Mouse (Mus musculus): ENCODE measurements around the gene Cpsf2. TPM values are rescaled to one million over a fixed set of nuclear protein-coding genes. Genes with fewer than 3 reads are reported as not detected.

The Cpsf2 gene
- polyA plus RNA-seq, 1 experiment from 2014 or later, result 24.7 TPM

GRCm38 (mm10) chr12:102021923-102022322, 46.1 kb downstream of the Cpsf2 start:
- Histone ChIP-seq H3K9ac (no peak overlapping the region), H3K36me3 (no peaks in the 10 kb centered on the region), H3K4me3 (replicated peaks) (no peak overlapping the region), H3K9me3 (replicated peaks) (no peaks in the 10 kb centered on the region), H3K4me1 (replicated peaks) (no peaks in the 10 kb centered on the region), H3K27ac (no peak overlapping the region), H3K4me2 (no peak overlapping the region), H3K27me3 (no peaks in the 10 kb centered on the region)
- DNase-seq (no peak), ATAC-seq (ENCODE audit: low read depth) (no peak)
- WGBS (ENCODE audit: insufficient replicate concordance), result 67% methylated on average over 6 of the region's 6 CpGs

GRCm38 (mm10) chr12:102029184-102029583, 53.4 kb downstream of the Cpsf2 start:
- Histone ChIP-seq H3K9me3 (replicated peaks) (no peaks in the 10 kb centered on the region), H3K4me1 (replicated peaks) (no peaks in the 10 kb centered on the region), H3K4me3 (replicated peaks) (no peak overlapping the region), H3K27ac (no peak overlapping the region), H3K9ac (no peak overlapping the region), H3K4me2 (no peak overlapping the region), H3K36me3 (no peaks in the 10 kb centered on the region), H3K27me3 (no peaks in the 10 kb centered on the region)
- no peak for DNase-seq
- 42% methylated on average over 7 of the region's 7 CpGs for WGBS (ENCODE audit: insufficient replicate concordance)
- no peak for ATAC-seq (ENCODE audit: low read depth)

GRCm38 (mm10) chr12:102029892-102030446, 54.2 kb downstream of the Cpsf2 start:
- Histone ChIP-seq H3K4me2 (no peak overlapping the region), H3K4me3 (replicated peaks) (no peak overlapping the region), H3K4me1 (replicated peaks) (no peaks in the 10 kb centered on the region), H3K27me3 (no peaks in the 10 kb centered on the region), H3K9me3 (replicated peaks) (no peaks in the 10 kb centered on the region), H3K36me3 (no peaks in the 10 kb centered on the region), H3K9ac (no peak overlapping the region), H3K27ac (no peak overlapping the region)
- WGBS (ENCODE audit: insufficient replicate concordance), result 37% methylated on average over 4 of the region's 4 CpGs
- ATAC-seq (ENCODE audit: low read depth) (no peak), DNase-seq (no peak)

DNA sequence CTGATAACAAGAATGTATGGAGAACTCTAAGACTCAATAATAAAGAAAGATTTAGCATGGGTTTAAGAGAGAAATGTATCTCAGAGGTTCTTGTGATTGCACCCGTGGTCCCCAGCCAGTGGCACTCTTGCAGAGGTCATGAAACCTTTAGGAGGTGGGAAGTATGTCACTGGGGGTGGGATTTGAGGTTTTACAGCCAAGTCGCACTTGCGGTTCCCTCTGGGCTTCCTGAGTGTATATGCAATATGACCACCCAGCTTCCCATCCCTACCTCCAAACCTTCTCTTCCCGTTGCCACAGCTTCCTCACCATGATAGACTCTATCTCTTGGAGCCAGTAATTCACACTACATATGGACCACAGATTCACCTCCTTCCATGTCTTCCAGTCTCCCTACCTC, 59.1 kb downstream of the Cpsf2 start:
- ATAC-seq (ENCODE audit: low read depth) (no peak), DNase-seq (no peak)
- no peaks in the 10 kb centered on the region for H3K9me3 ChIP-seq (replicated peaks)
- H3K4me3 ChIP-seq (replicated peaks), result no peak overlapping the region
- 48% methylated on average over 4 of the region's 4 CpGs for WGBS (ENCODE audit: insufficient replicate concordance)
- no peak overlapping the region for H3K4me2 ChIP-seq
- H3K9ac ChIP-seq, result no peak overlapping the region
- H3K36me3 ChIP-seq, result no peaks in the 10 kb centered on the region
- no peaks in the 10 kb centered on the region for H3K4me1 ChIP-seq (replicated peaks)
- no peaks in the 10 kb centered on the region for H3K27me3 ChIP-seq
- no peak overlapping the region for H3K27ac ChIP-seq

- ATAC-seq (ENCODE audit: low read depth), result no peak
- H3K27me3 ChIP-seq, result no peaks in the 10 kb centered on the region
- no peak overlapping the region for H3K9ac ChIP-seq
- no peaks in the 10 kb centered on the region for H3K36me3 ChIP-seq
- H3K9me3 ChIP-seq (replicated peaks), result no peaks in the 10 kb centered on the region
- H3K4me2 ChIP-seq, result no peak overlapping the region
- no peak overlapping the region for H3K27ac ChIP-seq
- WGBS (ENCODE audit: insufficient replicate concordance), result 57% methylated on average over 2 of the region's 2 CpGs
- no peak overlapping the region for H3K4me3 ChIP-seq (replicated peaks)
- no peaks in the 10 kb centered on the region for H3K4me1 ChIP-seq (replicated peaks)
- no peak for DNase-seq
These were observed 64.1 kb downstream of the Cpsf2 start for GRCm38 (mm10) chr12:102039861-102040260.

DNA sequence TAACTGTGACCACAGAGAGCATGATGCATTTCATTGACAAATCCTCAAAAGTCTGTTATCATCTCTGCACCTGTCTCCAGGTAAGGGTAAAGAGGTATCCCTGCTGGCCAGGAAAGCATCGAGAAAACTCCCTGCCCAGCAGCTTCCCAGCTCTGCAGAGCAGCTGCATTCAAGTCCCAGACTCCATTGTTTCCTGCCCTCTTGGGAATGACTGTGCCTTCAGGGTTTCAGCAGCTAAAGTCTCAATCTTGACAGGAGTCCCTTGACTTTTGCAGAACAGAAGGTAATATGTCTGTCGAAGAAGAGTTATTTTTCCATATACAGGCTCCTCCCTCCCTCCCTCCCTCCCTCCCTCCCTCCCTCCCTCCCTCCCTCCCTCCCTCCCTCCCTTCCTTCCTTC, 65.9 kb downstream of the Cpsf2 start:
- Histone ChIP-seq H3K9ac (no peak overlapping the region), H3K36me3 (no peaks in the 10 kb centered on the region), H3K4me2 (no peak overlapping the region), H3K27ac (no peak overlapping the region), H3K4me1 (replicated peaks) (no peaks in the 10 kb centered on the region), H3K9me3 (replicated peaks) (no peaks in the 10 kb centered on the region), H3K4me3 (replicated peaks) (no peak overlapping the region), H3K27me3 (no peaks in the 10 kb centered on the region)
- 38% methylated on average over 2 of the region's 2 CpGs for WGBS (ENCODE audit: insufficient replicate concordance)
- no peak for DNase-seq
- ATAC-seq (ENCODE audit: low read depth), result no peak

- Histone ChIP-seq H3K4me1 (replicated peaks) (no peaks in the 10 kb centered on the region), H3K9ac (no peak overlapping the region), H3K4me2 (no peak overlapping the region), H3K9me3 (replicated peaks) (no peaks in the 10 kb centered on the region), H3K4me3 (replicated peaks) (no peak overlapping the region), H3K27ac (no peak overlapping the region), H3K27me3 (no peaks in the 10 kb centered on the region), H3K36me3 (no peaks in the 10 kb centered on the region)
- ATAC-seq (ENCODE audit: low read depth) (no peak), DNase-seq (no peak)
- WGBS (ENCODE audit: insufficient replicate concordance), result 62% methylated on average over 7 of the region's 7 CpGs
These were observed 66.5 kb downstream of the Cpsf2 start for GRCm38 (mm10) chr12:102042247-102042646.

DNA sequence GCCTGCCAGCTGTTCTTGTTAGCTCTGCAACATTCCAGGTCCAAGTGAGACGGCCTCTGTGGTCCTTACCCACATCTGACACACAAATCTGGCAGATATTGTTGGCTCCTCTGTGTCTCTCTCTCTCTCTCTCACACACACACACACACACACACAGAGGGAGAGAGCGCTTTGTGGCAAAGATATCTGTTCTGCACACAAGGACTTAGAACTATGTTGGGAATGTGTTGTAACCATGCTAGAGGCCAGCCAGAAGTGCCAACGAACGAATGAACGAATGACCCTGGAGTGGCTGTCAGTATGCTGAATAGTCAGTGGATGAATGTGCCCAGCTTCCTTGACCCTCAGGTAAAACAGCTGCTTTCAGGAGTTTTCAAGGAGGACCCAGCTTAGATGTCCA, 68.1 kb downstream of the Cpsf2 start:
- H3K27ac ChIP-seq, result no peak overlapping the region
- H3K4me3 ChIP-seq (replicated peaks), result no peak overlapping the region
- 59% methylated on average over 5 of the region's 5 CpGs for WGBS (ENCODE audit: insufficient replicate concordance)
- ATAC-seq (ENCODE audit: low read depth), result no peak
- H3K9ac ChIP-seq, result no peak overlapping the region
- no peak for DNase-seq
- H3K36me3 ChIP-seq, result no peaks in the 10 kb centered on the region
- no peaks in the 10 kb centered on the region for H3K9me3 ChIP-seq (replicated peaks)
- no peak overlapping the region for H3K4me2 ChIP-seq
- H3K4me1 ChIP-seq (replicated peaks), result no peaks in the 10 kb centered on the region
- no peaks in the 10 kb centered on the region for H3K27me3 ChIP-seq

- Histone ChIP-seq H3K36me3 (no peaks in the 10 kb centered on the region), H3K27ac (no peak overlapping the region), H3K27me3 (no peaks in the 10 kb centered on the region), H3K9ac (no peak overlapping the region), H3K4me3 (replicated peaks) (no peak overlapping the region), H3K4me1 (replicated peaks) (no peaks in the 10 kb centered on the region), H3K9me3 (replicated peaks) (no peaks in the 10 kb centered on the region), H3K4me2 (no peak overlapping the region)
- 54% methylated on average over 4 of the region's 4 CpGs for WGBS (ENCODE audit: insufficient replicate concordance)
- DNase-seq, result no peak
- ATAC-seq (ENCODE audit: low read depth), result no peak
These were observed 78.4 kb downstream of the Cpsf2 start for GRCm38 (mm10) chr12:102054155-102054554.

DNA sequence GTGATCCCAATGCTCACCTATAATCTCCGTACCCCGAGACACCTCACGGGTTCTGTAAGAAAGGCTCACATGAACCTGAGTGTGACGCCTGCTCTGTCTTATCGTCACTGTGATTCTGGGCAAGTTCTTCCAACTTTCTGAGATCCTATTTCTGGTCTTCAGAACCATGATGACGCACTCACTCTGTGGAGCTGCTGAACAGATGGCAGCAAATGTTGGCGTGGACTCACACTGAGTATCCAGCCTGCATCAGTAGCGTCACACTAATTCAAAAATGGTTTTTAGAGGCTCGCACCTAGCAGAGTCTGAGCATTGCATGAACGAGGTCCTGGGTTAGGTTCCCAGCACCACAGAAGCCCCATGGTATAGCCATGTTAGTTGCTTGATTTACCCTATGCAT, 80.0 kb downstream of the Cpsf2 start:
- DNase-seq, result no peak
- H3K4me1 ChIP-seq (replicated peaks), result no peaks in the 10 kb centered on the region
- H3K27me3 ChIP-seq, result no peaks in the 10 kb centered on the region
- no peak overlapping the region for H3K27ac ChIP-seq
- ATAC-seq (ENCODE audit: low read depth), result no peak
- H3K9me3 ChIP-seq (replicated peaks), result no peaks in the 10 kb centered on the region
- H3K36me3 ChIP-seq, result no peaks in the 10 kb centered on the region
- H3K9ac ChIP-seq, result no peak overlapping the region
- H3K4me2 ChIP-seq, result no peak overlapping the region
- H3K4me3 ChIP-seq (replicated peaks), result no peak overlapping the region
- 73% methylated on average over 10 of the region's 10 CpGs for WGBS (ENCODE audit: insufficient replicate concordance)
